Mouse (Mus musculus) erythroblast, adult 5-6 weeks (primary cell): Measurements from ENCODE around the gene Tenm4. TPM values are rescaled to one million over a fixed set of nuclear protein-coding genes. Genes with fewer than 3 reads are reported as not detected.

Experiments
- ATAC-seq: replicated peaks from 2 replicates; pipeline ENCODE4 v1.8.0; 2016; ENCODE audit warnings: moderate number of reproducible peaks, mild to moderate bottlenecking, moderate TSS enrichment, inconsistent platforms; ENCODE audit not compliant: poor library complexity, low FRiP score, severe bottlenecking
- total RNA-seq, 2 experiments: library from RNA; stranded (forward) in 1 of 2; stranded (reverse) in 1 of 2; fragments of 150-400 nt in 1 of 2; fragments of 200-764, 138-1000 nt in 1 of 2; gene quantifications; 2 replicates each; pipeline versions ENCODE4 v1.2.3 to v1.2.4; 2015 to 2017; ENCODE audit warnings: low replicate concordance in 2 of 2

Tenm4 gene
- total RNA-seq, 2 experiments from 2014 or later: 0.19 to 0.85 TPM

- no peak for ATAC-seq
These were observed 673.3 kb downstream of the Tenm4 start for GRCm38 (mm10) chr7:96844104-96844894.

DNA sequence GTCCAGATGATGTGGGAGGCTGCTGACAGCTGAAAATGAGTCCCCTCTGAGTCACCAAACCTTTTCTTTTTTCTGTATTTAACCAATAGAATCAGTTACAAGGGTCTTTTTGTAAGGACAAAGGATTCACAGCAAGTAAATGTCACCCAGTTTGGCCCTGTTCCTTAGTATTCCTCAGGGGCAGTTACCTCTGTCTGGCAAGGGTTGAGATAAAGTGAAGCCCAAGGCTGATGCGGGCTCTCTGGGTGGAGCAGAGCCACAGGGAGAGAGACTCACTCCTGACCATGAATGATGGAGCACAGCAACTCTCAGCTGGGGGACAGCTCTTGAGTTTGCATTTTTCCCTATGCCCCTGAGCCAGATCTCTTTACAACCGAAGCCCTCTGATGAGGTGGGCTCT is 681.7 kb downstream of the Tenm4 start:
- ATAC-seq: no peak

DNA sequence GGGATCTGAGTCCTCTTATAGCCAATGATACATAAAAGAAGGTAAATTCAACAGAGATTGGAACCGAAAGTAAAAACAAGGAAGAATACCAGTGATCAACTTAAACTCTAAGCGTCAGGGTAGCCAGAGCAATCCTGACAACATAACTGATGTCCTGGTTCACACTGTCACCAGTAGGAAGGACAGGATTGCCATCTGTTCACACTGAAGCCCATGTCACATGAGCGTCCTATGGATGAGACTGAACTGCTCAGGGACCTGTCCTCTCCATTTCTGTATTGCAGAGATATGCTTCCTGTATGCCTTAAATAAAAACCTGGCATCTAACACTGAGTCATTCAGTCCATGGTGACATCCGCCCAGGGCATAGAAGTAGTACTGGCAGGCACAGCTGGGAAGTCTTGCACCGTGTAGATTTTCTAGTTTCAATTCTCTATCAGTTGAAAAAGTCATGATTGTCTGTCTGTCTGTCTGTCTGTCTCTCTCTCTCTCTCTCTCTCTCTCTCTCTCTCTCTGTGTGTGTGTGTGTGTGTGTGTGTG is 684.9 kb downstream of the Tenm4 start:
- no peak for ATAC-seq

DNA sequence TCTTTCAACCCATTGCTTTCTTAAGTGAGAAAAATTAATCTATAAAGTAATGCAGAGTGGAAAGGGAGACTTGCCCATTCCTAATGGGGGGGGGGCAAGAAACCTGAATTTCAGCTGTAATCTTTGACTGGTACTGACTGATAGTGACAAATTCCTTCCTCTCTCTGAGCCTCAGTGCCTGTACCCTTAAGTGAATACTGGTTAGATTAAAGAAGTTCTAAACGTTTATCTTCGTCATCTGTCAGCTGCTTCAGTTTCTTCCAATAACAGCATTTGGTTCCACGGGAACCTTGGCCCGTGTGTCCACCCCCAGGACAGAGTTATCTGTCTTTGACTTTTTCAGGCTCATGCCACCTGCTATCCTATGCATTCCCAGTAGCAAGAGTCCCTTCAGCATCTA is 685.5 kb downstream of the Tenm4 start:
- no peak for ATAC-seq

DNA sequence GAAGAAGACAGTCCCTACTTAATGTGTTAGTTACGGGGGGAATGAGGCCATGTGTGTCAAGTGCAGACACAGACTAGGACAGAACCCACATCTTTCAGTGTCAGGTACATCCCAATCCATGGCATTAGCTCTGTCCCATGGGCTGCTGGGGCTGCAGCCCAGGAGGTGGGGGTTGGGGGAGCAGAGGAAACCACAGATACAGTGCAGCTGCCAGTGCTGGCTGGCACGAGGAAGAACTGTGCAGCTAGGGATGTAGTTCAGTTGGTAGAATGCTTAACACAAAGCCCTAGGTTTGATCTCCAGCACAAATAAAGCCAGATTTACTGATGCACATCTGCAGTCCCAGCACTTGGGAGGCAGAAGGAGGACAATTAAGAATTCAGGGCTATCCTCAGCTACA is 688.0 kb downstream of the Tenm4 start:
- no peak for ATAC-seq

DNA sequence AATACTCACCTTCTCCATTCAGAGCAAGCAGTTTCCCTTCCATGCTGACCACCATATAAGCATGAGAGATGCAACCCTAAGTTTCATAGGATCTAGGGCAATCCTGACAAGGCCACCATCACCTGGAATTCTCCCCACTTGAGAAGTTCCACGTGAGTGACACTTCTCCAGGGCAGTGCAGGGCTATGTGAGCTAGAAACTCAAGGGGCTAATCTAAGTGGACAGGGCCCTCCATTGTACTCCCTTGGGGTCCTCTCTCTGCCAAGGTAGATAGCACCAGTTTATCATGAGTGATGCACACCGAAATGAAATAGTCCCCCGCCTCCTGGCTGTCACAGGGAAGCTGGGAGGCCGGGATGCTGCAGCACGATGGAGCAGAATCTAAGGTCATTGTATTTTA is 688.6 kb downstream of the Tenm4 start:
- no peak for ATAC-seq

DNA sequence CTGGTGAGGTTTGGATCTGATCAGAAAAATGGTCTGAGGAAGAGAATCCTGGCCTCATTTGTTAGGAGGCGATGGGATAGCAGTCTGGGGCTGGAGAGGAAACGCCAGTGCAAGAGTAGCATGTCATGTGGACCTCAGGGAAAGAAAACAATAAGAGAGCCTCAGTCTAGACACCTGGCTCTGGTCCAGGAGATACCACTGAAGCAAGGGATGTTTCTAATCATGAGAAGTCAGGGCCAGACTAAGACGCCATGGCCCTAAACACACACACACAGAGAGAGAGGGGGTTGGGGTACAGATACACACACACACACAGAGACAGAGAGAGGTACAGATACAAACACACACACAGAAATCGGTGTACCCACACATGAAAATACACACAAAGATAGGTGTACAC is 689.6 kb downstream of the Tenm4 start:
- no peak for ATAC-seq

GRCm38 (mm10) chr7:96864894-96865722 is 694.1 kb downstream of the Tenm4 start:
- no peak for ATAC-seq

- no peak for ATAC-seq
These were observed 698.2 kb downstream of the Tenm4 start for GRCm38 (mm10) chr7:96869079-96869810.

DNA sequence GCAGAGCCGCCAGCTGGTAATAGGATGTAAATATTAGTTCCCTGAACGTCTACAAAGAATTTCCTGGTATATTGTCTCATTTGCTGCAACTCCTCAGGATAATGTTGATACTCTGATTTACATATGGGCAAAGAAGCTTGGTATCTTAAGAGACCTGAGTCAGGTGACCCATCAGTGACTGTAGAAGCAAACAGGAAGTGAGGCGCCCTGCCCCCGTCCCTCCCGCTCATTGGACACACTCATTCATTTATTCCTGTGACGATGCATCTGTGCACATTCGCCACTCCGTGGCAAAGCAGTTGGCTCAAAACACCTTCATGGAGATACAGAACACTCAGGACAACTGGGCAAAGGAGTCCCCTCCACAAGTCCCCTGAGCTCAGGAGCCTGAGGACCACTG is 699.4 kb downstream of the Tenm4 start:
- no peak for ATAC-seq

DNA sequence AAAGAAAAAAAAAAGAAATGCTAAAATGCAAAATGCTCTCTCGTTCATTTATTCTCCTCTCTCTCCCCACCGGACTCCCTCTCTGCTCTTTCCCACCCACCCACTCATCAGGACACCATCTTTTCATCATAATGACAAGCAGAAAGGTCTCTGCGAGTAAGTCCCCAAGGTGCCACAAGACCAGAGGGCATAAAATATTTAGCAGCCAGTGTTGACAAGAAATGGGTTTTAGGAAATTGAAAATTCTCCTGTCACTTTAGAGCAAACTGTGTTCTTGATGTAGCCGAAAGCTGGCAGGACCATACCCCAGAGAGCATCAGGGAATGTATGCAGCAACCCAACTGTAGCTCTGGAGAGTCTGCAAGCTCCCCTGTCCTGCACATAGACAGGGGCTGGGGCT is 700.0 kb downstream of the Tenm4 start:
- no peak for ATAC-seq

DNA sequence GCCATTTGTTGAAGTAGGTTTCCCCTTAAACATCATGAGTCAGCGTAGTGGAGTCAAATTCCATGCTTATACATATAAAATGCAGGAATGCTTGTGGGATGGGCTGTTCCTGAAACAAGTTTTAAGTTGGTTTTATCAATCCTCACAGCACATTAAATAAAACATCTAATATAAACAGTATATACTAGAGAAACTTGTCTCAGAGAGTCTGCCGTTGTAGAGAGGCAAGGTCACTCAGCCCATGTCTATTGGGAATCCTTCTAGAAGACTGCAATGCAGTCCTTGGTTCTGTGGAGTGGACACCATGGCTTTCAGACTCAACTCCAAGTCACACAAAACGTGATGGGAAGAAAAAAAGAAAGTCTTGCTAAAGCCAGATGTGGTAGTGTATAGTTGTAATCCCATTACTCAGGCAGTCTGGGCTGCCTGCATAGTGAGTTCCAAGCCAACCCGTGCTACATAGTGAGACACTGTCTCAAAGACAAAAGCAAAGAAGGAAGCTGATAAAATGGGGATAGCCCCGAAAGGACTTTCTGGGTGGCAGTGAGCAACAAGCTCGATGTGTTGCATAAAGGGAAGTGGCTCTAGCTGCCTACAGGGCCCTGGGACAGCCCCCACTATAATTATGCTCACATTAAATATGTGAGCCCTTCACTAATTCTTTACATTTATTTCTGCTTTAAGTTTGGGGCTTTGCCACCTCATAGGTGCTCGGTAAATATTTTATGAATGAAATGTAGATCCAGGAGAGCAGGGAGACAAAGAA is 707.6 kb downstream of the Tenm4 start:
- no peak for ATAC-seq

- ATAC-seq: no peak
These were observed 708.5 kb downstream of the Tenm4 start for GRCm38 (mm10) chr7:96879593-96879992.

DNA sequence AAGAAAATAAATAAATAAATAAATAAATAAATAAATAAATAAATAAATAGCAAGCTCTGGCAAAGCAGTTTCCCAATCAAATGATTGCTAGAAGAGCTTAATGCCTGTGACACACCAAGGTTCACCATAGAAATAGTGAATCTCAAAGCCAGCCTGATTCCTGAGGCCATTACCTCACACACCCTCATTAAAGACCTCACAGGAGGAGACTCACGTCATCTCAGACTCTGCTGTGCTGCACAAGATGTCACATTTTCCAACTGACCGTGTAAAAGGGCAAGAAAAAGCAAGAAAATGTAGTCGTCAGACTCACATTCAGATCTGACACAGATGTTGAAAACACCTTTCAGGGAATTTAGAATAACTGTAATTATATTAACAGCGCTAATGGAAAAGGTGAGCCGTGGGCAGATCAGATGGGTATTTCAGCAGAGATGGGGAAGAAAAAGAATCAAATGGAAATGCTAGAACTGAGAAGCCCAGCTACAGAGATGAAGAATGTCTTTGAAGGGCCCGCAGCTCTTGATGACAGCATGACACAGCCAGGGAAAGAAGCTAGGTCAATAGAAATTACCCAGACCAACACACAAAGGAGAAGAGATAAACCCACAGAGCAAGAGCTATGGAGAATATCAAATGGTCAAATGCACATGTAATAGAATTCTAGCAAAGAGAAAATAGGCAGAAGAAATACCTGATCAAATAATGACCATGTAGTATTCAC is 709.3 kb downstream of the Tenm4 start:
- ATAC-seq: no peak

DNA sequence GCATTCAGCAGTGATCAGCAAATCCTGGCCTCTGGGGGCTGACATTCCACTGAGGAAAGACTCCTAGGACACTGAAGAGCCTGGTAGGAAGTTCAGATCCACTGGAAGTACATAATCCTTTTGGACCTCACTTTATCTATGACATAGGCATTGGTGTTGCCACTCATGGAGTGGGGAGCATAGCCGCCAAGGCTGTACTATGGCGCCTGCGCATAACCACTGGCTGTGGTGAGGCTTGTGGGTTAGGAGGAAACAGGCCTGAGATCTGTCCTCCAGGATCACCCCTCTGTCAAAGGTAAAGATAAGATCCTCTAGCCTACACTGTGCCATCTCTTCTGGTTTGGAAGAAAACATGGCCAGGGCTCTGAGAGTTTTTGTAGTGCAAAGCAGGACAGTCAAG is 712.3 kb downstream of the Tenm4 start:
- no peak for ATAC-seq

- ATAC-seq: no peak
These were observed 716.1 kb downstream of the Tenm4 start for GRCm38 (mm10) chr7:96887088-96887654.

GRCm38 (mm10) chr7:96889061-96890034 is 718.3 kb downstream of the Tenm4 start:
- no peak for ATAC-seq
